ENCODE assay signal across 17 mouse cellular contexts in the genomic region with DNA sequence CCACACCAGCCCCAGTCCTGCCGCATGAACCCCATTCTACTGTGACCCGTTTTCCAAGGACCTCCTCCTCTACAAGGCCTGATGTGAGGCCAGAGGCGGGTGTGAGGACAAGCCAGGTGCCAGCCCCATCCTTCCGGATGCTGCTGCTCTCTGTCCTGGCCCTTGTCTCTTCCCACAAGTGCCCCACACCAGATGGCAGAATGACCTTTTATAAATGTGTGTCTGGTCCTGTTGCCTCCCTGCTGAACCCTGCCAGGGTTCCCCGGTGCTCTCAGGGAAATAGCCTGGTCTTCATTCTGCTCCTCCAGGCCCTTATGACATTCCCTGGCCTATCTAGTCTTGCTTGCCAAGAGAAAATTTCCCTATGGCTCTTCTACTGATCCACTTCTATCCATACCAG. TPM values are rescaled to one million over a fixed set of nuclear protein-coding genes. Genes with fewer than 3 reads are reported as not detected.
DNase-seq lines count a peak whose midpoint lies in the region; TF ChIP-seq lines count a peak whose summit lies in the region.
"Had no signal": no experiment of that assay in that cellular context is flagged by ENCODE, and none has a peak within 500 bp of the region (broad histone marks: within the 10 kb centered on the region; RNA-seq: fewer than 3 reads in every experiment).

No protein-coding gene starts in this region.

- H3K36me3 ChIP-seq in thymus, adult 2 months (ENCODE audit: control insufficient read depth, insufficient read depth, low read length) = no peaks in the 10 kb centered on the region
- H3K36me3 ChIP-seq: embryonic facial prominence, embryonic 12.5 days; forebrain, embryonic 15.5 days; heart, embryonic 13.5 days; hindbrain, embryonic 15.5 days had no signal

- H3K27ac ChIP-seq in gastrocnemius, adult 2 months = peak overlapping the region; percentile 94
- H3K27ac ChIP-seq in cerebellum, adult 2 months (ENCODE audit: insufficient read depth, low read length) = peak overlapping the region; percentile 81
- H3K27ac ChIP-seq in thymus, adult 2 months (ENCODE audit: control insufficient read depth, insufficient read depth, low read length) = no peak overlapping the region
- H3K27ac ChIP-seq: embryonic facial prominence, embryonic 12.5 days; forebrain, embryonic 15.5 days; heart, embryonic 13.5 days; hindbrain, embryonic 15.5 days had no signal

- no peak for TF ChIP-seq POLR2A in cerebellum, adult 2 months (IDR thresholded peaks at IDR 0.05; ENCODE audit: borderline replicate concordance, insufficient read depth, low read length)
- TF ChIP-seq POLR2A in thymus, adult 2 months (IDR thresholded peaks at IDR 0.05; ENCODE audit: control insufficient read depth, extremely low read depth, insufficient read depth, low read length, poor library complexity) = no peak

- WGBS in cerebellum, adult 2 months = 33% methylated on average over 5 of the region's 5 CpGs
- WGBS in thymus, adult 2 months = 94% methylated on average over 5 of the region's 5 CpGs

- TF ChIP-seq CTCF in gastrocnemius, adult 2 months (IDR thresholded peaks at IDR 0.05) = no peak
- TF ChIP-seq CTCF in cerebellum, adult 2 months (IDR thresholded peaks at IDR 0.05; ENCODE audit: borderline replicate concordance, insufficient read depth, low read depth, low read length) = no peak
- no peak for TF ChIP-seq CTCF in thymus, adult 2 months (IDR thresholded peaks at IDR 0.05; ENCODE audit: borderline replicate concordance, control insufficient read depth, extremely low read depth, insufficient read depth, low read length, poor library complexity)

- H3K27me3 ChIP-seq in cerebellum, adult 2 months (ENCODE audit: control insufficient read depth, insufficient read depth, low read length) = no peaks in the 10 kb centered on the region
- no peaks in the 10 kb centered on the region for H3K27me3 ChIP-seq in thymus, adult 2 months (ENCODE audit: control insufficient read depth, insufficient read depth, low read length)
- H3K27me3 ChIP-seq: embryonic facial prominence, embryonic 12.5 days; forebrain, embryonic 15.5 days; heart, embryonic 13.5 days; hindbrain, embryonic 15.5 days had no signal

- no peak for DNase-seq in gastrocnemius, adult 2 months
- DNase-seq in gastrocnemius, adult 18-20 months (ENCODE audit: low spot score) = no peak
- peak; percentile 66 to 85 for DNase-seq in cerebellum, adult 2 months
- peak; percentile 85 for DNase-seq in cerebellum, adult 9-11 months
- DNase-seq in thymus, adult 2 months = no peak
- DNase-seq in left cerebral cortex, postnatal 25 days (ENCODE audit: low spot score in 2 of 2) = no peak
- DNase-seq in urinary bladder, postnatal 10 days (ENCODE audit: low spot score) = no peak
- DNase-seq: adrenal gland, adult 8-10 months; adrenal gland, postnatal 36 days; gastrocnemius, postnatal 36 days; heart, adult 11 months; heart, postnatal 36 days; kidney, adult 2 months had no signal

- no peak overlapping the region for H3K4me3 ChIP-seq in gastrocnemius, adult 2 months
- H3K4me3 ChIP-seq in cerebellum, adult 2 months (replicated peaks; ENCODE audit: insufficient read depth, low read depth, low read length) = no peak overlapping the region
- no peak overlapping the region for H3K4me3 ChIP-seq in thymus, adult 2 months (ENCODE audit: control insufficient read depth, insufficient read depth, low read length)
- H3K4me3 ChIP-seq: embryonic facial prominence, embryonic 12.5 days; forebrain, embryonic 15.5 days; heart, embryonic 13.5 days; hindbrain, embryonic 15.5 days had no signal

- intact Hi-C loops in gastrocnemius, adult 2 months (cut with DNase I) = no loop called here
- intact Hi-C loops in left cerebral cortex, postnatal 25 days (cut with DNase I) = no loop called here

- peaks cover 83% of the 10 kb centered on the region for H3K4me1 ChIP-seq in cerebellum, adult 2 months (ENCODE audit: control insufficient read depth, insufficient read depth, low read length)
- H3K4me1 ChIP-seq in thymus, adult 2 months (replicated peaks; ENCODE audit: control insufficient read depth, insufficient read depth, low read length) = no peaks in the 10 kb centered on the region

RNA-seq across cellular contexts. Expression of a gene that starts 47.2 kb away (rescaled TPM):
- total RNA-seq in gastrocnemius, adult 2 months (2021) = 100 to 1,000 TPM; 124 to 133 TPM
- total RNA-seq in gastrocnemius, adult 18-20 months (2021) = 100 to 1,000 TPM; 131 to 137 TPM
- 77.8 and 91.5 TPM in 2 replicates for polyA plus RNA-seq in cerebellum, adult 2 months (2012; rRNA removed)
- polyA plus RNA-seq in thymus, adult 2 months (2012; rRNA removed) = 1.6 and 2.0 TPM in 2 replicates
- 100 to 1,000 TPM; 188 to 191 TPM for total RNA-seq in left cerebral cortex, postnatal 25 days (2021)

Comparison
In these comparisons a context has a peak if more than half of its experiments do, and no peak if none do; other contexts are left out.
1. DNase-seq: peak in cerebellum, adult 2 months (2 of 2) and cerebellum, adult 9-11 months (single experiment); none in gastrocnemius, adult 2 months (single experiment), gastrocnemius, adult 18-20 months (single experiment), thymus, adult 2 months (single experiment), left cerebral cortex, postnatal 25 days (0 of 2) and urinary bladder, postnatal 10 days (single experiment).